Mouse (Mus musculus) stomach, embryonic 15.5 days (tissue): ENCODE data around the gene Nfic. TPM values are rescaled to one million over a fixed set of nuclear protein-coding genes. Genes with fewer than 3 reads are reported as not detected.
A peak's percentile ranks its signal among the peaks of the same experiment; 100 is the strongest.

Experiments used
- ATAC-seq: fragments of 200-750 bp; cut with Nextera tagmentation; 2 replicates; pipeline ENCODE4 v1.8.0; 2017; ENCODE audit warnings: low read depth, moderate number of reproducible peaks, moderate TSS enrichment; ENCODE audit not compliant: insufficient read depth, low FRiP score
- H3K27ac ChIP-seq: fragments of 300-500 bp; sonication (generic); 2 replicates; pipeline ENCODE4 v1.5.1; 2015; ENCODE audit warnings: mild to moderate bottlenecking, inconsistent platforms
- H3K27me3 ChIP-seq: fragments of 300-500 bp; sonication (generic); replicated peaks from 2 replicates; pipeline ENCODE4 v1.6.1; 2015; ENCODE audit warnings: inconsistent platforms
- H3K36me3 ChIP-seq: fragments of 300-500 bp; sonication (generic); 2 replicates; pipeline ENCODE4 v1.6.1; 2015; ENCODE audit warnings: inconsistent platforms
- H3K4me1 ChIP-seq: fragments of 300-500 bp; sonication (generic); 2 replicates; pipeline ENCODE4 v1.6.1; 2015; ENCODE audit warnings: inconsistent platforms
- H3K4me2 ChIP-seq: fragments of 300-500 bp; sonication (generic); 2 replicates; pipeline ENCODE4 v1.6.1; 2015; ENCODE audit warnings: mild to moderate bottlenecking, inconsistent platforms
- H3K4me3 ChIP-seq: fragments of 300-500 bp; sonication (generic); replicated peaks from 2 replicates; pipeline ENCODE4 v1.5.1; 2015; ENCODE audit warnings: inconsistent platforms
- H3K9ac ChIP-seq: fragments of 300-500 bp; sonication (generic); 2 replicates; pipeline ENCODE4 v1.6.1; 2015; ENCODE audit warnings: inconsistent platforms
- H3K9me3 ChIP-seq: fragments of 300-500 bp; sonication (generic); 2 replicates; pipeline ENCODE4 v1.6.1; 2016; ENCODE audit warnings: inconsistent platforms
- WGBS: fragments of 180-500 bp; shearing (Covaris S2); methylation state at CpG from one replicate; pipeline ENCODE4 v1.1.7; 2015; 5-methylcytosine and 5-hydroxymethylcytosine counted together
- polyA plus RNA-seq: library from polyadenylated mRNA; unstranded; fragments of >200 nt; fragmentation: Nextera tagmentation; extraction: Ambion mirVana; gene quantifications from 2 replicates; pipeline ENCODE4 v1.2.1, GENCODE M21; 2015

Nfic gene
- polyA plus RNA-seq, 1 experiment from 2014 or later: 78.2 TPM

DNA sequence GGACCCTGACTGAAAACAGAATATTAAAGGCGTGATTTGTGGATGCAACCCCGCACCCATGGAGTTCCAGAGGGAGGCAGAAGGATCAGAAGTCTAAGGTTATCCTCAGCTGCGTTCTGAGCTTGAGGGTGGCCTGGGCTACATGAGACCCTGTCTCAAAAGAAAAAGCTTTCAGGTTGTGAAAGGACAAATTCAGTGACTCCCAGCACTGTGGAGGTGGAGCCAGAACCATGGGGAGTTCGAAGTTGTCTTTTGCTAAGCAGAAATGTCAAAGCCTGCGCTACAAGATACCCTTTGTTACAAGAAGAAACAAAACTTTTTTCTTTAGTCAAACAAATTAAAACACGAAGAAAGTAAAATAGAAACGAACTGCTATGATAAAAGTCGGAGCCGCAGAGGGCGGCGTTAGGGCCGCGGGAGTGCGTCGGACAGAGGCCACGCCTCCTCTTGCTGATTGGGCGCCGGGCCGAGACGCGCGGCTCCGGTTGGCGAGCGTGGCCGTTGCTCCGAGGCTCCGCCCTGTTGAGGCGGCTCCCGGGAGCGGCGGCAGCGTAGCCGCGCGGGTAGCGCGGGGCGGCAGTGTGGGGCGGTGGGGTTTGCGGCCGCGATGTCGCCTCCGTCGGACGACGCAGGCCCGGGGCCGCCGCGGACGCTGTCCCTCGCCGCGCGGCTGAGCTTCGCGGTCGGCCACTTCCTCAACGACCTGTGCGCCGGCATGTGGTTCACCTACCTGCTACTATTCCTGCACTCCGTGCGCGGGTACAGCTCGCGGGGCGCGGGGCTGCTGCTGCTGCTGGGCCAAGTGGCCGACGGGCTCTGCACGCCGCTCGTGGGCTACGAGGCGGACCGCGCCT, 98.2 kb downstream of the Nfic start, which contains the start of gene Mfsd12:
TSS of gene Mfsd12 (plus strand) at position 501 of the 854 bp plus-strand sequence.
- ATAC-seq: peak; percentile 87
- no peaks in the 10 kb centered on the region for H3K27me3 ChIP-seq
- H3K36me3 ChIP-seq: no peaks in the 10 kb centered on the region
- peak within 1 kb of the TSS; percentile 99 for H3K4me2 ChIP-seq
- peak within 1 kb of the TSS; percentile 83 for H3K4me3 ChIP-seq
- H3K9ac ChIP-seq: peak within 1 kb of the TSS; percentile 76
- 0 out of 2 replicates have a peak within 1 kb of the TSS, but pooled peaks have one; percentile 23 for H3K27ac ChIP-seq
- no peaks in the 10 kb centered on the region for H3K9me3 ChIP-seq
- H3K4me1 ChIP-seq: peaks cover 23% of the 10 kb centered on the region
- WGBS: 2% methylated on average over 79 of the region's 79 CpGs

DNA sequence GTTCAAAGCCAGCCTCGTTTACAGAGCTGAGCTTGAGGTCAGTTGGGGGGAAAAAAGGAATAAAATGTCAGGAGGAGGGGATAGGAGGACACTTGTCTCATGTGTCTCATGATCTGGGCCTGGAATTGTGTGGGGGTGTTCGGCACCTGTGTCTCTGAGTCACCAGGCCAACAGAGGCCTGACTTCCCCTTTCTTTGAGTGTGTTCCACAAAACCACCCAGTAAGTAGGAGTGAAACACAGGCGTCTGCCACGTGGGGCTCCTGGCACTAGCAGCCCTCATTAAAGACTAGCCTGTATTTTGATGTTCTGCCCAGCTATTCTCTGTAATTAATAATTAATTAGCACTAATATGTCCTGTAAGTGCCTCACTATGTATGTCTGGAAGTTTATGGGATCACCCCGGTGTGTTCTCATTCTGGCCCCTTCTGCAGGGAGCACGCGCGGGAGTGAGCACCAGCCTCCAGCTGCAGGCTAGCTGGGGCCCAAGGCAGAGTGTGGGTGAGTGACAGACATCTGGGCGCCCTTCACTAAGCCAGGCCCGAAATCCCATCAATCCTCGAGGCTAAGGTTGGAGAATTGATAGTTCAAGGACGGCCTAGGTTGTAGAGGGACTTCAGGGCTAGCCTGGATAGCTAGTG, 99.0 kb downstream of the Nfic start:
- Histone ChIP-seq H3K4me3 (peak overlapping the region; percentile 83; the same call in 1 of the 2 replicates), H3K9ac (no peak overlapping the region), H3K4me1 (peaks cover 28% of the 10 kb centered on the region), H3K27me3 (no peaks in the 10 kb centered on the region), H3K27ac (no peak overlapping the region), H3K36me3 (no peaks in the 10 kb centered on the region), H3K9me3 (no peaks in the 10 kb centered on the region), H3K4me2 (peak overlapping the region; percentile 99)
- no peak for ATAC-seq
- WGBS: 50% methylated on average over 12 of the region's 12 CpGs

DNA sequence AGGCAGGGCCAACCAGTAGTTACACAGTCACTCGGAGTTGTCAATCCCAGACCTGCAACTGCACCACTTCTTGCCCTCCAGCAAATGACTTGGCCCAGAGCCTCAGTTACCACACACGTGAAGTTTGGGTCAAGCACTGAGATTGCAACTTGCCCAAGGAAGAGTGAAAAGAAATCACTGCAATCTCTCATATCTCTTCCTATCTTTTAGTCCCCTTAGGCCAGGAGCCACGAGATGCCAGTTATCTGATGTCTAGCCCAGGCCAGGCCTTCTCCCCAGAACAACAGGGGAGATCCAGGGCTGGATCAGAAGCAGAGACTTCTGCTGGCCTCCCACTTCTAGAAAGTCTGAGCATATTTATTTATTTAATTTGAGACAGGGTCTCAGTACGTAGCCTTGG, 99.9 kb downstream of the Nfic start:
- no peak for ATAC-seq
- no peaks in the 10 kb centered on the region for H3K27me3 ChIP-seq
- no peak overlapping the region for H3K4me2 ChIP-seq
- H3K4me3 ChIP-seq: no peak overlapping the region
- no peaks in the 10 kb centered on the region for H3K36me3 ChIP-seq
- 79% methylated on average over 4 of the region's 4 CpGs for WGBS
- H3K9me3 ChIP-seq: no peaks in the 10 kb centered on the region
- no peak overlapping the region for H3K27ac ChIP-seq
- peaks cover 31% of the 10 kb centered on the region for H3K4me1 ChIP-seq
- H3K9ac ChIP-seq: no peak overlapping the region

DNA sequence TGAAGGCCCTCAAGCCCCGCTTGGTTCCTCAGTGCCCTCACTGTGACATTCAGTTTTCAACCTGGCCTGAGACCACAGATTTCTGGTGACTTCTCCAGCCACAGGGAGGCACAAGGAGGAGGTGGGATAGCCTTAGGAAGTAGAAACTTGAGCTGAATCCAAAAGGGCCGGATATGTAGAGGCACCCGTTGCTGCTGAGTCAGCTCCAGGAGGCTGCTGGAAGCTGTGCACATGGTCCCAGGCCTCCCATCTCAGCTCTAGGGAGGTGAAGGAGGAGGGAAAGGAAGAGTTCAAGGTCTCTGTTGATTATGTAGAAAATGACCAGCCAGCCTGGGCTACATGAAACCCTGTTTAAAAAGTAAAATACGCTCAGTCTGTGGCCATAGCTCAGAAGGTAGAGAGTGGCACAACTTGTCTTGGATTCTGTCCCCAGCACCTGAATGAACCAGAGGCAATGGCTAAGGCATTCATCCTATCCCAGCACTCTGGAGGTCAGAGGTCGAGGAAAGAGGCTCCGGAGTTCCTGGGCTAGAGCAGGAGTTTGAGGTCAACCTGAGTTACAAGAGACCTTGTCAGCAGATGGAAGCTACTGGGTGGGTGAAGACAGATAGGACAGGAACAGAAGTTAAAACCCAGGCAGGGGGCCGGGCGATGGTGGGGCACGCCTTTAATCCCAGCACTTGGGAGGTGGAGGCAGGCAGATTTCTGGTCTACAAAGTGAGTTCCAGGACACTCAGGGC, 100.5 kb downstream of the Nfic start:
- ATAC-seq: no peak
- H3K9ac ChIP-seq: no peak overlapping the region
- H3K36me3 ChIP-seq: no peaks in the 10 kb centered on the region
- 72% methylated on average over 9 of the region's 9 CpGs for WGBS
- no peak overlapping the region for H3K4me3 ChIP-seq
- no peak overlapping the region for H3K27ac ChIP-seq
- H3K4me1 ChIP-seq: peaks cover 31% of the 10 kb centered on the region
- no peaks in the 10 kb centered on the region for H3K27me3 ChIP-seq
- H3K9me3 ChIP-seq: no peaks in the 10 kb centered on the region
- H3K4me2 ChIP-seq: no peak overlapping the region

DNA sequence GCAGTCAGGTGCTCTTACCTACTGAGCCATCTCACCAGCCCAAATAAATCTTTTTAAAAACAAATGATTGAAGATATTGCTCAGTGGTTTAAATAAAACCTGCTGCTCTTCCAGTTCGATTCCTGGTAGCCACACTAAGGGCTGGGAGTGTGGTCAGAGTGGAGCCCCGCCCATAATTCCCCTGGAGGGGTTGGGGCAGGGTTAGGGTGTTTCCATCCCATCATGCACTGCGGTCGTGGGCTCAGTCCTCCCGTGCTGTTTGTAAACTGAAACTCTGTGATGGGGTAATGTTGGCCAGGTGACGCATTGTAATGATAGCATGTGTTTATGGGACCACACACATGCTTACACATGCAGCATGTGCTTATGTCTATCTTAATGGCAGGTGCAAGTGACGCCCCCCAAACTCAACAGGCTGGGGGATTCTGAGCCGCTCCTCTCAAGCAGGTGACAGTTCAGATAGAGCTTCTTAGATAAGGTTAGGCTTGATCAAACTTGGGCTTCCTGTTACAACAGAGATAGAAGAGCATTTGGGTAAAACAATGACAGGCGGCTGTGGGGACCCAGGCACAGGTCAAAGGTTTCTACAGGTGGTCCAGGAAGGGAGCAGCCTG, 103.7 kb downstream of the Nfic start:
- ATAC-seq: no peak

DNA sequence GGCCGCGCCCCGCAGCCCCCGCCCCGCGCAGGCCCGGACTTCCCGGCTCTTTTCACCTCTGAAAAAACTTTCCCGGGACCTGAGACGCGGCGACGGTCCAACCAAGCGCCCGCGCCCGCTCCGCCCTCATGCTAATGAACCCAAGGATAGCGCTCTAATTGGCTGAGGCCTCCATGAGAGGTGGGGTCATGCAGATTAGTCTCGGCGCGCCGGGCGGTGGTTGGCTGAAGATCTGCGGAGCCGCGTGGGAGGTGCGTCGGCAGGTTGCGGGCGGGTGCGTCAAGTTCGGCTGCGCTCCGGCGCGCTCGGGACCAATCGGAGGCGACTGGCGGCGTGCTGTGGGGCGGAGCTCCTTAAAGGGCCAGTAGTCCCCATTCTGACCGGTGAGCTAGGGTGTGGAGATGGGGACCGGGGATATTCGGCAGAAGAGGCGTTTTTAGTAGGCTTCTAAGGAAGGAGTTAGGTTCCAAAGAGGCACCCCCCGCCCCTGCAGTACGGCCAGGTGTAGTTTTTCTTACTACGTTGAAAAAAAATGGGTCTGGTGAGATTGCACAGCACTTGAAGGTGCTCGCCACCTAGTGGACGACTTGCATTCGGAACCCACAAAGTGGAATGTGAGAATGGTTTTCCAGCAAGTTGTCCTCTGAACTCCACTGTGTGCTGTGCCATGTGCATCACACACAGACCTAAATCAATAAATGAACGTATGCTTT, 104.9 kb downstream of the Nfic start, which contains the start of gene Hmg20b:
TSS of gene Hmg20b (minus strand) at position 130 of the 713 bp plus-strand sequence.
- under 1% methylated on average over 54 of the region's 54 CpGs for WGBS
- Histone ChIP-seq H3K4me3 (peak within 1 kb of the TSS; percentile 81), H3K27ac (peak within 1 kb of the TSS; percentile 83), H3K4me1 (peaks cover 38% of the 10 kb centered on the region), H3K4me2 (peak within 1 kb of the TSS; percentile 77), H3K36me3 (peaks cover 16% of the 10 kb centered on the region), H3K27me3 (no peaks in the 10 kb centered on the region), H3K9ac (peak within 1 kb of the TSS; percentile 66), H3K9me3 (no peaks in the 10 kb centered on the region)
- ATAC-seq: peak; percentile 93

More for the DNA sequence above, 103.7 kb downstream of the Nfic start:
- Histone ChIP-seq H3K4me1 (peaks cover 35% of the 10 kb centered on the region), H3K4me2 (peak overlapping the region; percentile 24; the same call in 1 of the 2 replicates), H3K36me3 (peaks cover 16% of the 10 kb centered on the region; the same call in 1 of the 2 replicates), H3K27me3 (no peaks in the 10 kb centered on the region), H3K4me3 (no peak overlapping the region), H3K27ac (no peak overlapping the region), H3K9me3 (no peaks in the 10 kb centered on the region), H3K9ac (no peak overlapping the region)
- WGBS: 18% methylated on average over 9 of the region's 9 CpGs

DNA sequence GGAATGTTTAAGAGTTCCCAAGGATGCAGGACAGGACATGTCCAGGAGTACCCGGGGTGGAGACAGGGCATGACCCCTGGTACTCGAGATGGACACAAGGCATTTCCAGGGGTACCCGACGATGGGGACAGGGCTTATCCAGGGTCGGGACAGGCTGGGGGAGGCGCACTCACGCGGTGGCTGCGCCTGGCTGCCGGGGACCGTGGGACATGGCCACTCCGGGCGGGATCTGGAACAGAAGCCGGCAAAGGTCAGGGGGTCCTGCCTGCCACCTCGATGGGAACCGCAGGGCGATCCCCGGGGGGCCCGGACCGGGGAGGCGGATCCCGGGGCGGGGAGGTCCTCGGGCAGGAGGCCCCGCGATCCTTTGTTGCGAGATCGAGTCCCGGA, 105.5 kb downstream of the Nfic start:
- Histone ChIP-seq H3K27ac (peak overlapping the region; percentile 76), H3K36me3 (peaks cover 16% of the 10 kb centered on the region), H3K4me2 (peak overlapping the region; percentile 77), H3K9me3 (no peaks in the 10 kb centered on the region), H3K4me3 (peak overlapping the region; percentile 81), H3K4me1 (peaks cover 38% of the 10 kb centered on the region), H3K27me3 (no peaks in the 10 kb centered on the region), H3K9ac (peak overlapping the region; percentile 66)
- WGBS: under 1% methylated on average over 29 of the region's 29 CpGs
- ATAC-seq: no peak; the same call in 1 of the 2 replicates

DNA sequence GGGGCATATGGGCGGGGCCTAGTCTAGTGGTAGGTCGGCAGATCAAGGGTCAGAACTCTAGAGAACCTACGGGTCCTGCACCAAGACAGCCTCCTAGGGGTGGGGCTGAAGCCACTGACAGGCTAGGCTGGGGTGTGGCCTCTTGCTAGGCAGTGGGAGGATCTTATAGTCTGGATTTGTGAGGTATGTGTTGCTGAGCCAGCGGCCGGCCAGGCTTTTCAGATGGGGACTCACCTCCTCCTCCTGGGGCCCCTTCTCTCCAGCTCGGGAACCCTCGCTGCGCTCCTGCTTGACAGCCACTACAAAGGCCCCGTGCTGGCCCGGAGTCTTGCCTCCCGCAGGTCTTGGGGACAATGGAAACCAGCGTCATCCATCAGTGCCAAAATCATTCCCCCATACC, 106.3 kb downstream of the Nfic start:
- Histone ChIP-seq H3K27me3 (0 out of 2 replicates have a peak, but pooled peaks cover 6% of the 10 kb centered on the region), H3K9ac (no peak overlapping the region), H3K4me2 (peak overlapping the region; percentile 77), H3K27ac (peak overlapping the region; percentile 76), H3K4me1 (peaks cover 38% of the 10 kb centered on the region), H3K36me3 (peaks cover 16% of the 10 kb centered on the region), H3K4me3 (peak overlapping the region; percentile 81), H3K9me3 (no peaks in the 10 kb centered on the region)
- peak; percentile 35; the same call in 1 of the 2 replicates for ATAC-seq
- WGBS: 6% methylated on average over 12 of the region's 12 CpGs

DNA sequence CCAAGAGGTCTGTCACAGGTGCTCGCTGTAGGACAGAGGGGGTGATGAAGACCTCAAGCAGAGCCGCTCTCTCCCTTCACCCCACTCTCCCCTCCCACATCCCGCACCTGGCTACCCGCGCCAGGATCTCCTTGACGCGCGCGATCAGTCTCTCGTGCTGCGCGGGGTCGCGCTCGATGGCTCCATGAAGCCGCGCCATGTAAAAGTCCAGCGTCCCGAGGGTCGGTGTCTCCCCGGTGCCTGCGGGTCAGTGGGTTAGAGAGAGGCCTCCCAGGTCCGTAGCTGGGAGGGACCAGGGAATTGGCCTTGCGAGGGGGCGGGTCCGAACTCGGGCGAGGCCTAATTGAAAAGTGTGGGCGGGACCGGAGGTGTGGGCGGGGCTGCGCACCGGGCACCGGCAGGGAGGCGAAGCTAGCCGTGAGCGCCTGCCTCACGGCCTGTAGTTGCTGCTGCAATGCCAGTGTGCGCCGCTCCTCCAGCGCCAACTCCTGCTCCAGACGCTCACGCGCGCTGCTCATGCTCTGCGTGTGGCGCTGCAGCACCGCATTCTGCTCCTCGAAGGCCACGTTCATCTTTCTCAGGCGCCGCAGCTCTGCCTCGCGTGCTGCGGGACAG, 108.9 kb downstream of the Nfic start:
- peak overlapping the region; percentile 19; the same call in 1 of the 2 replicates for H3K9ac ChIP-seq
- H3K27ac ChIP-seq: peak overlapping the region; percentile 67; the same call in 1 of the 2 replicates
- peaks cover 21% of the 10 kb centered on the region for H3K27me3 ChIP-seq
- peak overlapping the region; percentile 35 for H3K4me3 ChIP-seq
- peaks cover 16% of the 10 kb centered on the region for H3K36me3 ChIP-seq
- peak; percentile 5; the same call in 1 of the 2 replicates for ATAC-seq
- H3K4me1 ChIP-seq: peaks cover 38% of the 10 kb centered on the region
- peak overlapping the region; percentile 70 for H3K4me2 ChIP-seq
- no peaks in the 10 kb centered on the region for H3K9me3 ChIP-seq
- WGBS: 14% methylated on average over 55 of the region's 55 CpGs
